Mouse (Mus musculus) MEL (cell line): ENCODE results near the gene Mum1. TPM values are rescaled to one million over a fixed set of nuclear protein-coding genes. Genes with fewer than 3 reads are reported as not detected.

Experiments used
- DNase-seq: peaks from one replicate; pipeline ENCODE4 v3.0.0; 2011; ENCODE audit warnings: low read depth, low spot score
- H3K27ac ChIP-seq: 2 replicates; pipeline ENCODE4 v1.5.1; 2012; ENCODE audit warnings: low read depth, mild to moderate bottlenecking, control low read depth, low read length, moderate library complexity; ENCODE audit not compliant: control insufficient read depth
- H3K27me3 ChIP-seq, 2 experiments: fragments of 150-350 bp in 1 of 2; sonication (generic) in 1 of 2; 2 replicates each; pipeline ENCODE4 v1.6.1; 2012; ENCODE audit warnings: low read length in 2 of 2, mild to moderate bottlenecking in 2 of 2, improper control_type of control experiment in 1 of 2, moderate library complexity in 1 of 2; ENCODE audit not compliant: insufficient read depth in 2 of 2, control insufficient read depth in 1 of 2
- H3K36me3 ChIP-seq, 2 experiments: 2 replicates each; pipeline ENCODE4 v1.6.1; 2012 to 2014; ENCODE audit warnings: low read length in 2 of 2, improper control_type of control experiment in 1 of 2, inconsistent platforms in 1 of 2, mild to moderate bottlenecking in 1 of 2; ENCODE audit not compliant: insufficient read depth in 2 of 2, control insufficient read depth in 1 of 2
- H3K4me1 ChIP-seq, 2 experiments: fragments of 150-350 bp in 1 of 2; sonication (generic) in 1 of 2; 2 replicates each; pipeline ENCODE4 v1.6.1; 2012; ENCODE audit warnings: low read length in 2 of 2, improper control_type of control experiment in 1 of 2, mild to moderate bottlenecking in 1 of 2; ENCODE audit not compliant: insufficient read depth in 2 of 2, control insufficient read depth in 1 of 2
- H3K4me3 ChIP-seq, 2 experiments: fragments of 150-350 bp in 1 of 2; sonication (generic) in 1 of 2; 2 replicates each; pipeline ENCODE4 v1.5.1; 2012; ENCODE audit warnings: low read depth in 2 of 2, low read length in 2 of 2, mild to moderate bottlenecking in 2 of 2, moderate library complexity in 2 of 2, control low read depth in 1 of 2, improper control_type of control experiment in 1 of 2; ENCODE audit not compliant: control insufficient read depth in 1 of 2, insufficient read depth in 1 of 2
- H3K79me2 ChIP-seq: 2 replicates; pipeline ENCODE4 v1.6.1; 2012; ENCODE audit warnings: mild to moderate bottlenecking, low read length, moderate library complexity; ENCODE audit not compliant: control insufficient read depth, poor library complexity, insufficient read depth
- H3K9ac ChIP-seq: 2 replicates; pipeline ENCODE4 v1.6.1; 2012; ENCODE audit warnings: low read depth, mild to moderate bottlenecking, control low read depth, low read length, moderate library complexity; ENCODE audit not compliant: control insufficient read depth, poor library complexity, severe bottlenecking
- H3K9me3 ChIP-seq: fragments of 150-350 bp; sonication (generic); replicated peaks from 2 replicates; pipeline ENCODE4 v1.6.1; 2012; ENCODE audit warnings: mild to moderate bottlenecking, low read length, improper control_type of control experiment, moderate library complexity; ENCODE audit not compliant: insufficient read depth
- CHD2 ChIP-seq: IDR thresholded peaks from 2 replicates; pipeline ENCODE4 v1.6.1; 2011; ENCODE audit warnings: low read length, improper control_type of control experiment
- CTCF ChIP-seq, 3 experiments: IDR thresholded peaks in 2 of 3; conservative IDR thresholded peaks in 1 of 3; 2 replicates each; pipeline ENCODE4 v1.5.1; 2011 to 2012; ENCODE audit warnings: low read length in 3 of 3, low read depth in 2 of 3, mild to moderate bottlenecking in 2 of 3, improper control_type of control experiment in 1 of 3, inconsistent platforms in 1 of 3, mixed read lengths in 1 of 3, moderate library complexity in 1 of 3; ENCODE audit not compliant: control insufficient read depth in 1 of 3, insufficient read depth in 1 of 3, poor library complexity in 1 of 3, severe bottlenecking in 1 of 3
- E2F4 ChIP-seq: IDR thresholded peaks from 2 replicates; pipeline ENCODE4 v1.6.1; 2011; ENCODE audit warnings: low read depth, low read length, improper control_type of control experiment, borderline replicate concordance
- ELF1 ChIP-seq: IDR thresholded peaks from 2 replicates; pipeline ENCODE4 v1.6.1; 2014; ENCODE audit warnings: low read depth, mild to moderate bottlenecking, inconsistent platforms, low read length, improper control_type of control experiment, moderate library complexity
- GABPA ChIP-seq: IDR thresholded peaks from 2 replicates; pipeline ENCODE4 v1.6.1; 2012; ENCODE audit warnings: low read depth, mild to moderate bottlenecking, inconsistent platforms, low read length, improper control_type of control experiment, moderate library complexity
- GATA1 ChIP-seq: IDR thresholded peaks from 2 replicates; pipeline ENCODE4 v1.6.1; 2011; ENCODE audit warnings: low read depth, low read length, improper control_type of control experiment
- JUND ChIP-seq: IDR thresholded peaks from 2 replicates; pipeline ENCODE4 v1.6.1; 2011; ENCODE audit warnings: low read depth, mild to moderate bottlenecking, improper control_type of control experiment, low read length
- KAT2A ChIP-seq: conservative IDR thresholded peaks from 2 replicates; pipeline ENCODE4 v1.6.1; 2012; ENCODE audit warnings: low read depth, low read length, improper control_type of control experiment, inconsistent platforms
- MAFK ChIP-seq: IDR thresholded peaks from 2 replicates; pipeline ENCODE4 v1.6.1; 2011; ENCODE audit warnings: low read depth, mild to moderate bottlenecking, low read length, improper control_type of control experiment, borderline replicate concordance
- MEF2A ChIP-seq: IDR thresholded peaks from 2 replicates; pipeline ENCODE4 v1.6.1; 2014; ENCODE audit warnings: low read depth, mild to moderate bottlenecking, inconsistent platforms, low read length, improper control_type of control experiment; ENCODE audit not compliant: poor library complexity, insufficient replicate concordance, severe bottlenecking; ENCODE audit errors: extremely low read depth
- MXI1 ChIP-seq: IDR thresholded peaks from 2 replicates; pipeline ENCODE4 v1.6.1; 2011; ENCODE audit warnings: mild to moderate bottlenecking, low read depth, low read length, improper control_type of control experiment
- MYB ChIP-seq: IDR thresholded peaks from 2 replicates; pipeline ENCODE4 v1.6.1; 2011; ENCODE audit warnings: mild to moderate bottlenecking, low read depth, low read length, improper control_type of control experiment
- MYC ChIP-seq: IDR thresholded peaks from 2 replicates; pipeline ENCODE4 v1.6.1; 2011; ENCODE audit warnings: low read depth, mild to moderate bottlenecking, low read length, improper control_type of control experiment, moderate library complexity
- NELFE ChIP-seq: IDR thresholded peaks from 2 replicates; pipeline ENCODE4 v1.6.1; 2011; ENCODE audit warnings: low read depth, low read length, improper control_type of control experiment
- NRF1 ChIP-seq: IDR thresholded peaks from 2 replicates; pipeline ENCODE4 v1.6.1; 2014; ENCODE audit warnings: low read depth, mild to moderate bottlenecking, inconsistent platforms, low read length, improper control_type of control experiment, moderate library complexity; ENCODE audit not compliant: poor library complexity, insufficient read depth, severe bottlenecking
- POLR2A ChIP-seq, 2 experiments: IDR thresholded peaks; 2 replicates each; pipeline ENCODE4 v1.6.1; 2011 to 2012; ENCODE audit warnings: low read length in 2 of 2, mild to moderate bottlenecking in 2 of 2, control low read depth in 1 of 2, improper control_type of control experiment in 1 of 2, low read depth in 1 of 2, moderate library complexity in 1 of 2; ENCODE audit not compliant: control insufficient read depth in 1 of 2, insufficient read depth in 1 of 2, poor library complexity in 1 of 2
- POLR2AphosphoS5 ChIP-seq: IDR thresholded peaks from 2 replicates; pipeline ENCODE4 v1.6.1; 2012; ENCODE audit warnings: low read depth, borderline replicate concordance, mild to moderate bottlenecking, inconsistent platforms, low read length, moderate library complexity, mixed read lengths
- RAD21 ChIP-seq: IDR thresholded peaks from 2 replicates; pipeline ENCODE4 v1.6.1; 2011; ENCODE audit warnings: mild to moderate bottlenecking, low read depth, low read length, improper control_type of control experiment
- RCOR1 ChIP-seq: IDR thresholded peaks from 2 replicates; pipeline ENCODE4 v1.6.1; 2012; ENCODE audit warnings: low read depth, mild to moderate bottlenecking, inconsistent platforms, low read length, improper control_type of control experiment
- SMC3 ChIP-seq: IDR thresholded peaks from 2 replicates; pipeline ENCODE4 v1.6.1; 2011; ENCODE audit warnings: low read depth, low read length, improper control_type of control experiment
- TAL1 ChIP-seq: IDR thresholded peaks from 2 replicates; pipeline ENCODE4 v1.6.1; 2012; ENCODE audit warnings: mild to moderate bottlenecking, inconsistent platforms, low read length, moderate library complexity, mixed read lengths
- TBP ChIP-seq: IDR thresholded peaks from 2 replicates; pipeline ENCODE4 v1.8.0; 2011; ENCODE audit warnings: low read depth, low read length, improper control_type of control experiment
- TCF12 ChIP-seq: IDR thresholded peaks from 2 replicates; pipeline ENCODE4 v1.6.1; 2014; ENCODE audit warnings: low read depth, mild to moderate bottlenecking, inconsistent platforms, low read length, improper control_type of control experiment, moderate library complexity
- UBTF ChIP-seq: IDR thresholded peaks from 2 replicates; pipeline ENCODE4 v1.6.1; 2012; ENCODE audit warnings: low read depth, mild to moderate bottlenecking, inconsistent platforms, low read length, improper control_type of control experiment, moderate library complexity, borderline replicate concordance; ENCODE audit not compliant: insufficient read depth
- ZKSCAN1 ChIP-seq: IDR thresholded peaks from 2 replicates; pipeline ENCODE4 v1.6.1; 2012; ENCODE audit warnings: low read depth, mild to moderate bottlenecking, inconsistent platforms, low read length, improper control_type of control experiment, moderate library complexity
- ZMIZ1 ChIP-seq: IDR thresholded peaks from 2 replicates; pipeline ENCODE4 v1.6.1; 2012; ENCODE audit warnings: low read depth, mild to moderate bottlenecking, inconsistent platforms, low read length, improper control_type of control experiment, moderate library complexity
- ZNF384 ChIP-seq: IDR thresholded peaks from 2 replicates; pipeline ENCODE4 v1.6.1; 2012; ENCODE audit warnings: low read depth, mild to moderate bottlenecking, inconsistent platforms, low read length, improper control_type of control experiment
- polyA plus RNA-seq, 2 experiments: library from polyadenylated mRNA; stranded (reverse) in 1 of 2; unstranded in 1 of 2; fragments of >175 nt in 1 of 2; fragments of >200 nt in 1 of 2; gene quantifications; 2 replicates each; pipeline versions ENCODE4 v1.2.1 to v1.2.4; 2012; ENCODE audit warnings: low replicate concordance in 2 of 2, low read depth in 1 of 2; ENCODE audit not compliant: insufficient read length in 2 of 2, insufficient read depth in 1 of 2, missing spikeins in 1 of 2
- total RNA-seq: library from RNA; depleted of rRNA; stranded (reverse); fragments of 300-350 nt; gene quantifications from 2 replicates; pipeline ENCODE4 v1.2.3, GENCODE M21; 2012

Mum1 gene
- total and polyA plus RNA-seq, 3 experiments = 34.0 to 55.2 (median 35.3) TPM

GRCm38 (mm10) chr10:80271870-80272585, 45.8 kb downstream of the Mum1 start:
- no peak overlapping the region for H3K4me3 ChIP-seq
- no peak for DNase-seq
- peaks cover 4 to 9% of the 10 kb centered on the region in 2 experiments for H3K36me3 ChIP-seq

GRCm38 (mm10) chr10:80273847-80274246, 47.6 kb downstream of the Mum1 start:
- DNase-seq = no peak
- Histone ChIP-seq H3K79me2 (peaks cover 45% of the 10 kb centered on the region), H3K27me3 (no peaks in the 10 kb centered on the region), H3K36me3 (peaks cover 3 to 5% of the 10 kb centered on the region in 2 experiments; a peak in 3 of 4 replicates), H3K9me3 (no peaks in the 10 kb centered on the region), H3K9ac (no peak overlapping the region), H3K4me1 (no peaks in the 10 kb centered on the region), H3K27ac (no peak overlapping the region), H3K4me3 (no peak overlapping the region)
- TF ChIP-seq MYB (no peak), MYC (no peak), MXI1 (no peak), TBP (no peak), JUND (no peak), E2F4 (no peak), GABPA (no peak), GATA1 (no peak), MEF2A (no peak), CTCF (IDR thresholded peaks at IDR 0.05 in 2 of 3, conservative IDR thresholded peaks at IDR 0.05 in 1 of 3; ENCODE audit: control insufficient read depth in 1 of 3, insufficient read depth in 1 of 3, low read depth in 2 of 3, low read length in 3 of 3, poor library complexity in 1 of 3, severe bottlenecking in 1 of 3) (no peak), RAD21 (no peak), MAFK (no peak), KAT2A (no peak), RCOR1 (no peak), NRF1 (no peak), TAL1 (no peak), ZMIZ1 (no peak), SMC3 (no peak), CHD2 (no peak), ZKSCAN1 (no peak)

More at GRCm38 (mm10) chr10:80271870-80272585, 45.8 kb downstream of the Mum1 start:
- Histone ChIP-seq H3K9ac (no peak overlapping the region), H3K79me2 (peaks cover 62% of the 10 kb centered on the region), H3K27me3 (no peaks in the 10 kb centered on the region), H3K9me3 (no peaks in the 10 kb centered on the region), H3K4me1 (peaks cover 3 to 9% of the 10 kb centered on the region in 2 experiments; a peak in 2 of 4 replicates), H3K27ac (no peak overlapping the region)
- no peak for TF ChIP-seq RAD21
- TF ChIP-seq POLR2A (IDR thresholded peaks at IDR 0.05; ENCODE audit: control insufficient read depth in 1 of 2, insufficient read depth in 1 of 2, low read depth in 1 of 2, low read length in 2 of 2, poor library complexity in 1 of 2) = no peak
- TF ChIP-seq ZNF384 = no peak
- no peak for TF ChIP-seq ELF1
- TF ChIP-seq TBP = no peak
- no peak for TF ChIP-seq GATA1
- TF ChIP-seq NRF1 = no peak
- TF ChIP-seq POLR2AphosphoS5 = no peak
- TF ChIP-seq NELFE = no peak
- no peak for TF ChIP-seq TCF12
- TF ChIP-seq E2F4 = no peak
- TF ChIP-seq UBTF = no peak
- TF ChIP-seq RCOR1 = no peak
- TF ChIP-seq MAFK = no peak
- TF ChIP-seq GABPA = no peak
- TF ChIP-seq MYC = no peak
- TF ChIP-seq TAL1 = no peak
